Mouse (Mus musculus): ENCODE data around the gene Jak1.

Gene Jak1

GRCm38 (mm10) chr4:101203518-101203917, 61.6 kb downstream of the Jak1 start:
- in situ Hi-C loops (cut with MboI; ENCODE audit: low pct_unique_long_range_greater_than_20kb in 1 of 2, low sequenced_read_pairs in 2 of 2, unreplicated experiment in 1 of 2): no loop called here

DNA sequence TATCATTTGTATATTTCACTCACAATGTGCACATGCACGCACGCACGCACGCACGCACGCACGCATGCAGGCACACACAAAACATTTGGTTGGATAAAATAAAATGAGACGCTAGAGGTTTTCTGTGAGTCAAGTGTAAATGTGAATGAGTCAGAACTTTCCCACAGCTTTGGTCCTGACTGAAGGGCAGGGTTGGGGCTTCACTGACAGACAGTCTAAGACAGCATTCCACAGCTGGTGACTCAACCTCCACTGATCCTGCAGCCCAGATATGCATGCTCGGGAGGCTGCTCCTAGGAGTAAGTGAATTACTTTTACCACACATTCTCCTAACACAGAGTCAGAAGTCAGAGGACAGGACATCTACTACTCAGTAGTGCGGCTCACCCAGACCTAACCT, 62.5 kb downstream of the Jak1 start:
- in situ Hi-C loops (cut with MboI; ENCODE audit: low pct_unique_long_range_greater_than_20kb in 1 of 2, low sequenced_read_pairs in 2 of 2, unreplicated experiment in 1 of 2): no loop called here

DNA sequence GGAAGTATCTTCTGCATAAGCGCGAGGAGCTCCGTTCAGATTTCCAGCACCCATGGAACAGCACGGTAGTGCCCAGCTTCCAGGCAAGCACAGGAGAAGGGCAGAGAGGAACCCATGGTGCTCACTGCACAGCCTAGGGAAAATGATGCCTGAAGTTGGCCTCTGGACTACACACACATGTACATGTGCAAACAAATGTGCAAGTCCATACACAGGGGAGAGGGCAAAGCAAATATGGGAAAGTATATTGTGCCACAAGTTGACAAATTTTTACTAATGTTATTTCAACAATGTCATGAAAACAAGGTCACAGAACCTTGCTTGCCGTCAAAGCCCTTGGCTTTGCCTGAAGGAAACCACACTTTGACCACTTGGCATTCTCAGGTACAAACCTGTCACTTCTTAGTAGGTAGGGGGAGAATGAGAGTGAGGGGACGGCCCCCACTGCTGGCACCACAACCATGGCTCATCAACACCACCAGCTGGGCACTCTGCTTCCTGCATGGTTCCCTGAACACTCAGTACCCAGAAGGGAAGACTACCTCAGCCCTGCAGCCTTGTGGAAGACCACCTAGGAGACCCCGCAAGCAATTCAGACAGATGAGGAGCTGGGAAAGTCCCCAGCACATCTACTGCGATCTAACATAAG, 65.5 kb downstream of the Jak1 start:
- in situ Hi-C loops (cut with MboI; ENCODE audit: low pct_unique_long_range_greater_than_20kb in 1 of 2, low sequenced_read_pairs in 2 of 2, unreplicated experiment in 1 of 2): no loop called here

- in situ Hi-C loops (cut with MboI; ENCODE audit: low pct_unique_long_range_greater_than_20kb in 1 of 2, low sequenced_read_pairs in 2 of 2, unreplicated experiment in 1 of 2): no loop called here
These were observed 66.7 kb downstream of the Jak1 start for GRCm38 (mm10) chr4:101198333-101198732.

DNA sequence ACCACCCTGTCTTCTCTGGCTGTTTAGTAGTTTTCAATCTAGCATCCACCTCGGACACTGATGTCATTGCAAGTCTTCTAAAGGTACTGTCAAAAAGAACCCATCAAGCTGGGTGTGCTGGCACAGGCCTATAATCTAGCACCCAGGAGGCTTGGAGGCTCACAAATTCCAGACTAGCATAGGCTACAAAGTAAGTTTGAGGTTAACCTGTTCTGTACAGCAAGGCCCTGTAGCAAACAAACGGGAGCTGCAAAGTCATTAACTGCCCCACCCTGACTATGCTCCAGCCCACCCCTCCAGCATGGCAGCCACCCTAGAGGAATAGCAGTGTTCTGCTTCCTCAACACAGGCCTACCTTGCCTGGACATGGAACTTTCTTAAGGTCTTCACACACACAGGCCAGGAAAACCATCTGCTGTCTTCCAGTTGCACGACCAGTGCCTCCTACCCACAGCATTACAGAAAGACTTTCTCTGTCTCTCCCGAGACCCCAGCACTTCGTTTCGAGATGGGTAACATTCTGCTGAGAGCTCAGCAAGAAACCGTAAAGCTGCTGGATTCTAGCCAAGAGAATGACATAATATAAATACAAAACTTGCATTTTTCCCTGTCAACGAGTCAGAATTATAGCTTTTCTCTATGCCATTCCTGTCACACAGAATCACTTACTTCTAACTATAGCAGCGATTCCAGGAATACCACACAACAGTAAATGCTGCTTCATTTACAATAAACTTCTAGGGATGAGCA, 67.5 kb downstream of the Jak1 start:
- in situ Hi-C loops (cut with MboI; ENCODE audit: low pct_unique_long_range_greater_than_20kb in 1 of 2, low sequenced_read_pairs in 2 of 2, unreplicated experiment in 1 of 2): no loop called here

GRCm38 (mm10) chr4:101196407-101196806, 68.7 kb downstream of the Jak1 start:
- in situ Hi-C loops (cut with MboI; ENCODE audit: low pct_unique_long_range_greater_than_20kb in 1 of 2, low sequenced_read_pairs in 2 of 2, unreplicated experiment in 1 of 2): no loop called here

- in situ Hi-C loops (cut with MboI; ENCODE audit: low pct_unique_long_range_greater_than_20kb in 1 of 2, low sequenced_read_pairs in 2 of 2, unreplicated experiment in 1 of 2): no loop called here
These were observed 70.9 kb downstream of the Jak1 start for GRCm38 (mm10) chr4:101194170-101194569.

GRCm38 (mm10) chr4:101192241-101192976, 72.7 kb downstream of the Jak1 start:
- in situ Hi-C loops (cut with MboI; ENCODE audit: low pct_unique_long_range_greater_than_20kb in 1 of 2, low sequenced_read_pairs in 2 of 2, unreplicated experiment in 1 of 2): no loop called here

DNA sequence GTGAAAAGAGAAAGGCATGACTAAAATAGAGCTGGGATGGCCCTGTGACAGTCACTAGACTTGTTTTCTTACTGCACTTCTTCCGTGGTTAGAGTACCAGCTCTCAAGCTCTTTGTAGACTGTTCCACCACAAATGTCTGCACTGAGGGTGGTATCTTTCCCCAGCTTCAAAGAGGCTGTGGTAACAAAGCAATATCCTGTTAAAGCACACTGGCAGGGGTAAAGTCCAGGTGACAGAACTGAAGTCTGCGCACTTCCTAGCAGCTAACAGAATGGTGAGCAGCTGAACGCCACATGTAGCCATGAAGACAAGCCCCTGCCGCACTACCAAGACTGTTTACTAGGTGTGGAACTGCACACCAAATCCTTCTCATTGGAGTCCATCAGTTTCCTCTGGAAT, 77.7 kb downstream of the Jak1 start:
- in situ Hi-C loops (cut with MboI; ENCODE audit: low pct_unique_long_range_greater_than_20kb in 1 of 2, low sequenced_read_pairs in 2 of 2, unreplicated experiment in 1 of 2): no loop called here

GRCm38 (mm10) chr4:101186591-101186990, 78.5 kb downstream of the Jak1 start:
- in situ Hi-C loops (cut with MboI; ENCODE audit: low pct_unique_long_range_greater_than_20kb in 1 of 2, low sequenced_read_pairs in 2 of 2, unreplicated experiment in 1 of 2): no loop called here

GRCm38 (mm10) chr4:101185216-101185615, 79.9 kb downstream of the Jak1 start:
- in situ Hi-C loops (cut with MboI; ENCODE audit: low pct_unique_long_range_greater_than_20kb in 1 of 2, low sequenced_read_pairs in 2 of 2, unreplicated experiment in 1 of 2): no loop called here

- in situ Hi-C loops (cut with MboI; ENCODE audit: low pct_unique_long_range_greater_than_20kb in 1 of 2, low sequenced_read_pairs in 2 of 2, unreplicated experiment in 1 of 2): no loop called here
These were observed 82.5 kb downstream of the Jak1 start for GRCm38 (mm10) chr4:101182603-101183011.

- in situ Hi-C loops (cut with MboI; ENCODE audit: low pct_unique_long_range_greater_than_20kb in 1 of 2, low sequenced_read_pairs in 2 of 2, unreplicated experiment in 1 of 2): no loop called here
These were observed 84.4 kb downstream of the Jak1 start for GRCm38 (mm10) chr4:101180681-101181080.

- in situ Hi-C loops (cut with MboI; ENCODE audit: low pct_unique_long_range_greater_than_20kb in 1 of 2, low sequenced_read_pairs in 2 of 2, unreplicated experiment in 1 of 2): no loop called here
These were observed 85.2 kb downstream of the Jak1 start for GRCm38 (mm10) chr4:101179836-101180235.

DNA sequence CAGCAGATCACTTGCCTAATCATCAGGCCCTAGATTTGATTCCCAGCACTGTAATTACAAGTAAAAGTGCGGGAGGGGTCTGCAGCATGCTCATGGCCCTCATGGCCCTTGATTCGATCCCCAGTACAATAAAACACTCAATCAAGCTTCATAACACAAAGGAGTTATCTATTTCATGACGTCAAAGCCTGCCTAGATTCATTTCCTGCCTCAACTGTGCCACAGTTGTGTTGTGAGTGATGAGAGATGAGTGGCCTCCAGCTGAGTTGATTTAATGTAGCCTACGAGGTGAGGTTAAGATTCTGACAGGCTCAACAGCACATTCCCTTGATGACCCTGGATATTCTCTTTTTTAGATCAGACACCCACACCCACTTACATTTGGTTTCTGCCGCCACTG, 86.0 kb downstream of the Jak1 start:
- in situ Hi-C loops (cut with MboI; ENCODE audit: low pct_unique_long_range_greater_than_20kb in 1 of 2, low sequenced_read_pairs in 2 of 2, unreplicated experiment in 1 of 2): no loop called here

- in situ Hi-C loops (cut with MboI; ENCODE audit: low pct_unique_long_range_greater_than_20kb in 1 of 2, low sequenced_read_pairs in 2 of 2, unreplicated experiment in 1 of 2): no loop called here
These were observed 87.3 kb downstream of the Jak1 start for GRCm38 (mm10) chr4:101177796-101178195.

GRCm38 (mm10) chr4:101176123-101176522, 89.0 kb downstream of the Jak1 start:
- in situ Hi-C loops (cut with MboI; ENCODE audit: low pct_unique_long_range_greater_than_20kb in 1 of 2, low sequenced_read_pairs in 2 of 2, unreplicated experiment in 1 of 2): no loop called here

DNA sequence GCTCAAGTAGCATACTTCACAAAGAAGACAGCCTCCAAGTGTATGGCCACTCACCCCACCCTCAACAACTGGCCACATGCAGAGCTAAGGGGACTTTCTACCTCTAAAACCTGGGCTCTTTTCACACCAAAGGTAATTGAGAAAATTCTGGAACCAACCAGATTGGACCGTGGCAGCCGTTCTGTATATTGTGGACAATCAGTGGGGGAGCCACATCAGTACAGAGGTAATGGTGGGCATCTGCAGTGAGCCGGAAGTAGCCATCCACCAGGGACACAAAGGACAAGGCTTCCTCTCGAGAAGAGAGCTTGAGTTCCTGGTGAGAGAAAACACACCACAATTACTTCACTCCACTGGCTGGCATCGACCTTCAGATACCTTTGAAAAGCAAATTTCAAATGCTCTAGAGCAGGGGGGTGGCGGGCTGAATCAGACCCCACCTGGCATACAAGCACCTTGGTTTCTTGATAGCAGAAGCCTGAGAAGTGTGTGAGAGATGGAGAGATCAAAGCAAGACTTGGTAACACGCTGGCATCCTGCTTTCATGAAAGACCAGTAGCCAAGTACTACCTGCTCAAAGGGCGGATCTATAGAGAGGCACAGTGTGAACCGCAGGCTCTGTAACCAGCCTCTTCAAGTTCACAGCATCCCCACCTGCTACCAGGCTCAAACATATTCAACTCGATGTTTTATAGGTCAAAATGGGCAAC, 90.0 kb downstream of the Jak1 start:
- in situ Hi-C loops (cut with MboI; ENCODE audit: low pct_unique_long_range_greater_than_20kb in 1 of 2, low sequenced_read_pairs in 2 of 2, unreplicated experiment in 1 of 2): no loop called here

DNA sequence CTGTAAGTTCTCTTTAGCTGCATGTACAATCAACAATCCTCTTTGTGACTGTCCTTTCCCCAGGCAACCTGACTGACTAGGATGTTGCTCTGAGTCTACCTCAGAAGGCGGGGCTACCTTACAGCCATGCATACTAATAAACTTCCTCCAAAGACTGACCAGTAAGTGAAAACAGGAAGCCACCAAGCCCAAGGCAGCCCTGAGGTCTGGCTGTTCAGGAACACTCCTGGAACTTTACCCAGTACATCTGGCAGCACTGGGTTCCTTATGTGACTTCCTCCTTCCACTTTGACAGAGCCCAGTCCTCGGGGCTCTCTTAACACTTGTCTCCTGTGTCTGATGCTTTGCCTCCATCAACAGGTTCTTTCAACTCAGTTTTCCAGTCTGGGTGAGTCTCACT, 92.3 kb downstream of the Jak1 start:
- in situ Hi-C loops (cut with MboI; ENCODE audit: low pct_unique_long_range_greater_than_20kb in 1 of 2, low sequenced_read_pairs in 2 of 2, unreplicated experiment in 1 of 2): no loop called here

Data from mouse embryonic stem cell (cell line).